Mouse (Mus musculus): Measurements from ENCODE around the gene Trim44. TPM values are rescaled to one million over a fixed set of nuclear protein-coding genes. Genes with fewer than 3 reads are reported as not detected.

The Trim44 gene
- polyA plus RNA-seq, 1 experiment = 97.4 TPM

- Histone ChIP-seq H3K27ac (ENCODE audit: insufficient read depth, low read length) (no peak overlapping the region), H3K4me1 (ENCODE audit: control insufficient read depth, insufficient read depth, low read length) (peaks cover 11% of the 10 kb centered on the region), H3K4me3 (ENCODE audit: insufficient read depth, low read length) (no peak overlapping the region)
- TF ChIP-seq CTCF (IDR thresholded peaks at IDR 0.05; ENCODE audit: borderline replicate concordance, insufficient read depth, low read length) = no peak
- TF ChIP-seq POLR2A (IDR thresholded peaks at IDR 0.05; ENCODE audit: low read depth, low read length) = no peak
These were observed 151.5 kb downstream of the Trim44 start for GRCm38 (mm10) chr2:102256100-102256499.

GRCm38 (mm10) chr2:102253204-102253603, 154.4 kb downstream of the Trim44 start:
- Histone ChIP-seq H3K4me1 (ENCODE audit: control insufficient read depth, insufficient read depth, low read length) (peaks cover 8% of the 10 kb centered on the region), H3K4me3 (ENCODE audit: insufficient read depth, low read length) (no peak overlapping the region), H3K27ac (ENCODE audit: insufficient read depth, low read length) (no peak overlapping the region)
- no peak for TF ChIP-seq POLR2A (IDR thresholded peaks at IDR 0.05; ENCODE audit: low read depth, low read length)

GRCm38 (mm10) chr2:102252651-102253050, 155.0 kb downstream of the Trim44 start:
- Histone ChIP-seq H3K4me1 (ENCODE audit: control insufficient read depth, insufficient read depth, low read length) (peaks cover 3% of the 10 kb centered on the region), H3K27ac (ENCODE audit: insufficient read depth, low read length) (no peak overlapping the region), H3K4me3 (ENCODE audit: insufficient read depth, low read length) (no peak overlapping the region)
- TF ChIP-seq CTCF (IDR thresholded peaks at IDR 0.05; ENCODE audit: borderline replicate concordance, insufficient read depth, low read length) = no peak

Other genes starting within 250 kb of the Trim44 start
- 10.7 and 19.6 TPM in 2 replicates for gene Ldlrad3, start 221.4 kb downstream of the Trim44 start, polyA plus RNA-seq (2011; ENCODE audit: insufficient read length, low read depth, missing spikeins)
- gene Fjx1, start 44.7 kb upstream of the Trim44 start, polyA plus RNA-seq (2011; ENCODE audit: insufficient read length, low read depth, missing spikeins) = 5.8 and 7.7 TPM in 2 replicates
- gene Pamr1, start 142.2 kb upstream of the Trim44 start, polyA plus RNA-seq (2011; ENCODE audit: insufficient read length, low read depth, missing spikeins) = 4.9 and 9.6 TPM in 2 replicates